Mouse (Mus musculus) liver, embryonic 14 days (tissue): ENCODE measurements around the gene Vmn1r2. TPM values are rescaled to one million over a fixed set of nuclear protein-coding genes. Genes with fewer than 3 reads are reported as not detected.

Source experiments
- polyA plus RNA-seq: library from polyadenylated mRNA; depleted of rRNA; stranded (reverse); fragments of >200 nt; gene quantifications from 2 replicates; pipeline ENCODE4 v1.2.3, GENCODE M21; 2012; rRNA removed

Gene Vmn1r2
- polyA plus RNA-seq: not detected in 2 replicates

DNA sequence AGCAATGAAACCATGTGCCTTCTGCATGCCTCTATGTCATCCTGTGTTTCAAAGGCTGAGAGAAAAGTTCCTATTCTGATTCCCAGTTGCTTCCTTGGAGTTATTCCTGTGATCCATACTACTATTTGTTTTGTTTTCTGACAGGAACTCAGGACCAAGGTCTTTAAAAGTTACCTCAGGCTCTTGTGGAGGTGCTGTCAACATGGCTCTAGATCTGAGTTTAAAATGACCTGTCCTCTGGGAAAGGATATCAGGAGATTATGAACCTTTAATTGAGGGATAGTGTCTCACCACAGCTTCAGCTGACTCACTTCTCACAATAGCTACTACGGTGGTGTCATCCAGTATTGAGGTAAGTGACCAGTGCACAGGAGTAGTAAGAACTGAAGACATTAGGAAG is at the start of gene Vmn1r2:
Gene Vmn1r2, plus strand, starts transcription at position 301 of the 400 bp plus-strand sequence.

DNA sequence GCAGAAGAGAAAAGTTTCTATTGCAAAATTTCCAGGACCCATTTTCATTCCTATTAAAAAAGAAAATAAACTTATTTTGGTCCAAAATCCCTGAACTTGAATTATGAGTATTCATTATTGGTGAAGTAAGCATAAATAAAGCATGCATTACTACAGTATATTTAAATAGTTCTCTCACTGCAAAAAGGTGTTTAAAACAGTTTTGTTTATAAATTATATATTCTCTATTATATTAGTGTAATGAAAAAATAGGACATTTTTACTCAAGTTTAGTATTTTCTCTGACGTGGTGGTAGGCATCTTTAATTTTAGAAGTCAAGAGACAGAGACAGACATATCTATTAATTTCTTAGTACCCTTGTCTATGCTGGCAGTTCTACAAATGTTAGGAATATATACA is 18.1 kb downstream of the Vmn1r2 start, which contains the start of gene Vmn1r3:
Gene Vmn1r3, minus strand, starts transcription at position 101 of the 400 bp plus-strand sequence.

Other genes with a start within 250 kb of the Vmn1r2 start
- not detected in 2 replicates for gene Vmn1r3, start 18.0 kb downstream of the Vmn1r2 start, polyA plus RNA-seq